Mouse (Mus musculus): ENCODE results near the gene B3galt1. TPM values are rescaled to one million over a fixed set of nuclear protein-coding genes. Genes with fewer than 3 reads are reported as not detected.

B3galt1 gene
- polyA plus RNA-seq, 1 experiment = 0.04 TPM

DNA sequence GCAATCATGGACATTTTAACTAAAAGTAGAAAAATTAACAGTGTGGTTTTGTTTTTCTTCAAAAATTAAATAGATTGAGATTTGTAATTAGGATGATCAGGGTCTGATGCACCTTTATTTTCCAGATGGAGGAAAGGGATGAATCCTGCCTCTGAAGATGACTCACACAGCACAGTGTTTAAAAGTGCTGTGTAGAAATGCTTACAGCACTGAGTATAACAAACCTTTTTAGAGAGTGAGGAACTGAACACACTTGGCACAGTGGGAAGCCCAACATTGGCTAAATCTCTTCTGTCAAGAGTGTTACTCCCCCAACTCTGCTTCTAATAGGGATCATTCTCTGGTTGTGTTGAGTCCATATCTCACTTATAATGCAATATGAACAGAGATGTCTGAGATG is 57.2 kb downstream of the B3galt1 start:
- Histone ChIP-seq H3K4me1 (ENCODE audit: control insufficient read depth, insufficient read depth, insufficient read length, low read length) (no peaks in the 10 kb centered on the region), H3K4me3 (ENCODE audit: low read depth, low read length) (no peak overlapping the region), H3K27me3 (ENCODE audit: control insufficient read depth, insufficient read depth, low read length) (no peaks in the 10 kb centered on the region), H3K36me3 (ENCODE audit: control insufficient read depth, insufficient read depth, low read length) (no peaks in the 10 kb centered on the region), H3K27ac (ENCODE audit: insufficient read depth, low read depth, low read length) (no peak overlapping the region)
- TF ChIP-seq CTCF (IDR thresholded peaks at IDR 0.05; ENCODE audit: extremely low read depth, insufficient read length, insufficient replicate concordance, low read depth, low read length) (no peak), POLR2A (IDR thresholded peaks at IDR 0.05; ENCODE audit: low read depth, low read length) (no peak)

DNA sequence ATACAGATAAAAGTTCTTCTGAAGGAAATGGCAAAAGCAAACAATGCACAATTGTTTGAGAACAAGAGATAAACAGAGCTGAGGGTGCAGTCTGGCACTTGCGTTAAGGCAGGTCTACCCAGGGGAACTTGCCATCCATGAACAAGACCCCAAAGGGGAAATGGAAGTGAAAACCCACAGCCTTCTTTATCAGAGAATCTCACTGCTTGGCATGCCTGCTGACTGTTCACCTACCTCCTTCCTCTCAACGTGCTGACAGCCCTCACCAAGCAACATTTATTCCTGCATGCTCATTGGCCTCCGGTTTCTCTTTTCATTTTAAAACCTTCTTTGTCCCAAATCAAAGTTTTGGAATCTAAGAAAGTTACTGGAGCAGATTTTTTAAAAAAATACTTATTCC is 62.0 kb downstream of the B3galt1 start:
- H3K4me3 ChIP-seq (ENCODE audit: low read depth, low read length) = no peak overlapping the region
- WGBS = 46% methylated on average over 3 of the region's 3 CpGs
- H3K4me1 ChIP-seq (ENCODE audit: control insufficient read depth, insufficient read depth, insufficient read length, low read length) = no peaks in the 10 kb centered on the region
- H3K27ac ChIP-seq (ENCODE audit: insufficient read depth, low read depth, low read length) = no peak overlapping the region
- H3K27me3 ChIP-seq (ENCODE audit: control insufficient read depth, insufficient read depth, low read length) = no peaks in the 10 kb centered on the region
- TF ChIP-seq CTCF (IDR thresholded peaks at IDR 0.05; ENCODE audit: extremely low read depth, insufficient read length, insufficient replicate concordance, low read depth, low read length) (no peak), POLR2A (IDR thresholded peaks at IDR 0.05; ENCODE audit: low read depth, low read length) (no peak)
- H3K36me3 ChIP-seq (ENCODE audit: control insufficient read depth, insufficient read depth, low read length) = no peaks in the 10 kb centered on the region

DNA sequence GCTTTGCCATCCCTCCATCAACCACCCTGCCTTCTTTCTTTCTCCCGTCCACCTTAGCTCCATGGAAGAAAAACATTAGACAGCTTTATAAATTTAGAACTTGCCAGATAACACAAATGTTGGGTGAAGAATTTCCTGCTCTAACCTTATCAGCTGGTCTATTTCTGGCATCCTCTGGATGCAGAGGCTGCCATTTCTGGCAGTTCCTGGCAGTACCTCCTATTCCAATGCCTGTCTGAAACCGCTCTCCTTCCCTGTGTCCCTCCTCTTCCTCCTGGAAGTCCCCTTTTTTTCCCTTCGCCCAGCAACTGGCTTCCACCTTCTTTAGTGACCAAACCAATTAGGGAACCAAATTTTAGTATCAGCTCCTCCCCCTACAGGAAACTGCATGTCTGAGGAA is 62.6 kb downstream of the B3galt1 start:
- no peaks in the 10 kb centered on the region for H3K36me3 ChIP-seq (ENCODE audit: control insufficient read depth, insufficient read depth, low read length)
- H3K4me3 ChIP-seq (ENCODE audit: low read depth, low read length) = no peak overlapping the region
- TF ChIP-seq CTCF (IDR thresholded peaks at IDR 0.05; ENCODE audit: extremely low read depth, insufficient read length, insufficient replicate concordance, low read depth, low read length) (no peak), POLR2A (IDR thresholded peaks at IDR 0.05; ENCODE audit: low read depth, low read length) (no peak)
- 66% methylated on average over 3 of the region's 3 CpGs for WGBS
- no peaks in the 10 kb centered on the region for H3K4me1 ChIP-seq (ENCODE audit: control insufficient read depth, insufficient read depth, insufficient read length, low read length)
- no peaks in the 10 kb centered on the region for H3K27me3 ChIP-seq (ENCODE audit: control insufficient read depth, insufficient read depth, low read length)
- no peak overlapping the region for H3K27ac ChIP-seq (ENCODE audit: insufficient read depth, low read depth, low read length)

- H3K4me3 ChIP-seq (ENCODE audit: low read depth, low read length) = no peak overlapping the region
- 65% methylated on average over 3 of the region's 3 CpGs for WGBS
- H3K36me3 ChIP-seq (ENCODE audit: control insufficient read depth, insufficient read depth, low read length) = no peaks in the 10 kb centered on the region
- no peak overlapping the region for H3K27ac ChIP-seq (ENCODE audit: insufficient read depth, low read depth, low read length)
- no peaks in the 10 kb centered on the region for H3K4me1 ChIP-seq (ENCODE audit: control insufficient read depth, insufficient read depth, insufficient read length, low read length)
- no peaks in the 10 kb centered on the region for H3K27me3 ChIP-seq (ENCODE audit: control insufficient read depth, insufficient read depth, low read length)
- no peak for TF ChIP-seq POLR2A (IDR thresholded peaks at IDR 0.05; ENCODE audit: low read depth, low read length)
- no peak for TF ChIP-seq CTCF (IDR thresholded peaks at IDR 0.05; ENCODE audit: extremely low read depth, insufficient read length, insufficient replicate concordance, low read depth, low read length)
Observed at GRCm38 (mm10) chr2:67654847-67655246, 89.2 kb downstream of the B3galt1 start.

DNA sequence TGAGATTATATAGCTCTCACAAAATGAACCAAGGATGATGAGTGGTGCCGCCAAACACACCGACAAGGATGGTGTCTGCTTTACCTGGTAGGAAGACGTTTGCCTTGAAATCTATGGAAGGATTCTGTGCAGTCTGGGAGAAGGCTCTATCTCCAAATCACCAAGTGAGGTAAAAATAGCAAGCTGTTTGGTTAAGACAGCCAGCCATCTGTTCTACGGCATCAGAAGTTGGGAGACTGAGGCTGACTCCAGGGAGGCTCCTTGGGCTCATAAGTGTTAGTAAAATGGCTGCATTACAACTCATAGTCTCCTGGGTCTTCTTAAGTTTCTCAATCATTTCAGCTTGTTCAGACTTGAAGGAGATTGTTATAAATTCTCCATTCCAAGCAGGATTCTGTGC is 91.7 kb downstream of the B3galt1 start:
- no peak overlapping the region for H3K27ac ChIP-seq (ENCODE audit: insufficient read depth, low read depth, low read length)
- H3K4me1 ChIP-seq (ENCODE audit: control insufficient read depth, insufficient read depth, insufficient read length, low read length) = no peaks in the 10 kb centered on the region
- 83% methylated on average over 4 of the region's 4 CpGs for WGBS
- H3K27me3 ChIP-seq (ENCODE audit: control insufficient read depth, insufficient read depth, low read length) = no peaks in the 10 kb centered on the region
- no peak overlapping the region for H3K4me3 ChIP-seq (ENCODE audit: low read depth, low read length)
- H3K36me3 ChIP-seq (ENCODE audit: control insufficient read depth, insufficient read depth, low read length) = no peaks in the 10 kb centered on the region
- TF ChIP-seq CTCF (IDR thresholded peaks at IDR 0.05; ENCODE audit: extremely low read depth, insufficient read length, insufficient replicate concordance, low read depth, low read length) (no peak), POLR2A (IDR thresholded peaks at IDR 0.05; ENCODE audit: low read depth, low read length) (no peak)

- 76% methylated on average over 1 of the region's 1 CpGs for WGBS
- no peaks in the 10 kb centered on the region for H3K36me3 ChIP-seq (ENCODE audit: control insufficient read depth, insufficient read depth, low read length)
- H3K4me3 ChIP-seq (ENCODE audit: low read depth, low read length) = no peak overlapping the region
- TF ChIP-seq POLR2A (IDR thresholded peaks at IDR 0.05; ENCODE audit: low read depth, low read length) = no peak
- TF ChIP-seq CTCF (IDR thresholded peaks at IDR 0.05; ENCODE audit: extremely low read depth, insufficient read length, insufficient replicate concordance, low read depth, low read length) = no peak
- H3K27ac ChIP-seq (ENCODE audit: insufficient read depth, low read depth, low read length) = no peak overlapping the region
- H3K27me3 ChIP-seq (ENCODE audit: control insufficient read depth, insufficient read depth, low read length) = no peaks in the 10 kb centered on the region
- H3K4me1 ChIP-seq (ENCODE audit: control insufficient read depth, insufficient read depth, insufficient read length, low read length) = no peaks in the 10 kb centered on the region
Observed at GRCm38 (mm10) chr2:67658091-67658490, 92.4 kb downstream of the B3galt1 start.

GRCm38 (mm10) chr2:67671721-67672120 is 106.0 kb downstream of the B3galt1 start:
- TF ChIP-seq CTCF (IDR thresholded peaks at IDR 0.05; ENCODE audit: extremely low read depth, insufficient read length, insufficient replicate concordance, low read depth, low read length) (no peak), POLR2A (IDR thresholded peaks at IDR 0.05; ENCODE audit: low read depth, low read length) (no peak)
- Histone ChIP-seq H3K4me1 (ENCODE audit: control insufficient read depth, insufficient read depth, insufficient read length, low read length) (no peaks in the 10 kb centered on the region), H3K4me3 (ENCODE audit: low read depth, low read length) (no peak overlapping the region), H3K27ac (ENCODE audit: insufficient read depth, low read depth, low read length) (no peak overlapping the region), H3K36me3 (ENCODE audit: control insufficient read depth, insufficient read depth, low read length) (no peaks in the 10 kb centered on the region), H3K27me3 (ENCODE audit: control insufficient read depth, insufficient read depth, low read length) (no peaks in the 10 kb centered on the region)
- WGBS = 81% methylated on average over 2 of the region's 2 CpGs

DNA sequence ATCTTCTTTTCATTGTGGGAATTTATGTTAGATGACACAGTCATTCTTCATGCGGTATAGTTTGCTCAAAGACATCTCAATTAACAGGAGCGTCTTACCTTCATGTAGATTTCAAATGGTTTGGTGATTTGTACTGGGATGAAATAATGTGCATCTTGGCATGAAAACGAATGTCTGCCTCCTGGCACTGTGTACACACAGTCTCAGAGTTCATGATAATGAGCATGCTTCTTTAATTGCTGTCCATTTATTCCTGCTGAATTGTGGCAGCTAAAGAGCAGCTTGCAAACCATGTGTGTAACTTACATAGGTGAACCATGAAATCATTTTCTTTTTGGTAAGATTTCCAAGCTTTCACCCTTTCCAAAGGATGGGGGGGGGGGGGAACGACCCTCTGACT is 112.0 kb downstream of the B3galt1 start:
- no peak overlapping the region for H3K27ac ChIP-seq (ENCODE audit: insufficient read depth, low read depth, low read length)
- no peaks in the 10 kb centered on the region for H3K4me1 ChIP-seq (ENCODE audit: control insufficient read depth, insufficient read depth, insufficient read length, low read length)
- H3K27me3 ChIP-seq (ENCODE audit: control insufficient read depth, insufficient read depth, low read length) = no peaks in the 10 kb centered on the region
- H3K36me3 ChIP-seq (ENCODE audit: control insufficient read depth, insufficient read depth, low read length) = no peaks in the 10 kb centered on the region
- 66% methylated on average over 4 of the region's 4 CpGs for WGBS
- TF ChIP-seq CTCF (IDR thresholded peaks at IDR 0.05; ENCODE audit: extremely low read depth, insufficient read length, insufficient replicate concordance, low read depth, low read length) = no peak
- TF ChIP-seq POLR2A (IDR thresholded peaks at IDR 0.05; ENCODE audit: low read depth, low read length) = no peak
- H3K4me3 ChIP-seq (ENCODE audit: low read depth, low read length) = no peak overlapping the region
